Mouse (Mus musculus) heart, postnatal 0 days (tissue): ENCODE measurements around the gene Mdh1.

ENCODE experiments used
- CTCF ChIP-seq: IDR thresholded peaks from 2 replicates; pipeline ENCODE4 v1.5.1; 2016; ENCODE audit warnings: antibody characterized with exemption, control low read depth, low read depth
- EP300 ChIP-seq: IDR thresholded peaks from 2 replicates; pipeline ENCODE4 v1.6.1; 2016; ENCODE audit warnings: antibody characterized with exemption, low read depth

- no peak for TF ChIP-seq CTCF
- TF ChIP-seq EP300, result no peak
Observed at GRCm38 (mm10) chr11:21517726-21518125, 54.4 kb downstream of the Mdh1 start.
